In genomic region chr16:36723880-36724443, GRCm38 (mm10) we compare ENCODE assay signal across 13 mouse cellular contexts. TPM values are rescaled to one million over a fixed set of nuclear protein-coding genes. Genes with fewer than 3 reads are reported as not detected.
DNase-seq lines count a peak whose midpoint lies in the region; ATAC-seq and TF ChIP-seq lines count a peak whose summit lies in the region.
"Had no signal": no experiment of that assay in that cellular context is flagged by ENCODE, and none has a peak within 500 bp of the region (broad histone marks: within the 10 kb centered on the region; RNA-seq: fewer than 3 reads in every experiment).

No protein-coding gene starts in this region.

- TF ChIP-seq EP300 in lung, postnatal 0 days (IDR thresholded peaks at IDR 0.05) = no peak

- H3K9ac ChIP-seq in lung, postnatal 0 days (replicated peaks; ENCODE audit: low read depth) = no peak overlapping the region

- H3K4me2 ChIP-seq in lung, postnatal 0 days (replicated peaks; ENCODE audit: low read depth, low read length) = no peak overlapping the region

- no peak overlapping the region for H3K27ac ChIP-seq in lung, postnatal 0 days (ENCODE audit: low read length)
- H3K27ac ChIP-seq: forebrain, embryonic 10.5 days had no signal

- H3K4me3 ChIP-seq in lung, postnatal 0 days (ENCODE audit: low read depth, low read length) = no peak overlapping the region
- H3K4me3 ChIP-seq: forebrain, embryonic 10.5 days had no signal

- WGBS in lung, postnatal 0 days = 46% methylated on average over 3 of the region's 3 CpGs

- H3K9me3 ChIP-seq in lung, postnatal 0 days (ENCODE audit: low read length) = no peaks in the 10 kb centered on the region
- H3K9me3 ChIP-seq: forebrain, embryonic 10.5 days had no signal

- no peaks in the 10 kb centered on the region for H3K36me3 ChIP-seq in lung, postnatal 0 days (ENCODE audit: insufficient read depth, low read length)
- H3K36me3 ChIP-seq: forebrain, embryonic 10.5 days had no signal

- ATAC-seq in lung, postnatal 0 days = no peak; the same call in 1 of the 2 replicates

- peak; percentile 62 for TF ChIP-seq CTCF in lung, postnatal 0 days (IDR thresholded peaks at IDR 0.05)

- H3K4me1 ChIP-seq in lung, postnatal 0 days (ENCODE audit: insufficient read depth, low read depth, low read length) = no peaks in the 10 kb centered on the region

- intact Hi-C loops in heart, postnatal 10 days (cut with DNase I) = loop anchor here (2.0 to 10.0 kb wide), 3 partner anchors 93 to 291 kb away; partner anchors contain the start of gene Polq
- intact Hi-C loops in heart, postnatal 36 days (cut with DNase I) = loop anchor here (1.0 to 10.0 kb wide), 2 partner anchors 93 to 281 kb away; no protein-coding TSS in a partner anchor

- no peaks in the 10 kb centered on the region for H3K27me3 ChIP-seq in lung, postnatal 0 days (replicated peaks; ENCODE audit: insufficient read depth, low read length)

- peak; percentile 16 to 22 for DNase-seq in heart, postnatal 10 days
- no peak for DNase-seq in heart, postnatal 36 days
- DNase-seq in lung, postnatal 0 days (ENCODE audit: low spot score) = peak; percentile 57
- no peak for DNase-seq in lung, postnatal 14 days
- peak; percentile 4 for DNase-seq in NIH3T3 (ENCODE audit: low read depth)
- peak; percentile 9 for DNase-seq in naive thymus-derived CD4-positive, alpha-beta T cell, adult 2 months (ENCODE audit: low read depth)
- DNase-seq in adrenal gland, postnatal 36 days = no peak
- no peak for DNase-seq in adrenal gland, adult (ENCODE audit: inconsistent age in 2 of 2, low spot score in 1 of 2)
- DNase-seq: adrenal gland, postnatal 25 days; cerebellum, adult 9-11 months; heart, adult 11 months had no signal

RNA-seq across cellular contexts. Expression of gene Ildr1, which starts 30.2 kb away (rescaled TPM):
- not detected for total RNA-seq in heart, postnatal 10 days (2021)
- total RNA-seq in heart, postnatal 36 days (2021) = not detected
- polyA plus RNA-seq in lung, postnatal 0 days (2015; fragmentation: Nextera tagmentation; extraction: Ambion mirVana) = 8.8 and 10.7 TPM in 2 replicates
- total RNA-seq in adrenal gland, postnatal 36 days (2021) = not detected
- total RNA-seq: adrenal gland, postnatal 25 days had no signal

RNA-seq across cellular contexts. Expression of gene Cd86, which starts 58.1 kb away (rescaled TPM):
- total RNA-seq in heart, postnatal 10 days (2021) = 1 to 10 TPM in 1 of 2 experiments, under 1 TPM in 1; 0.77 to 1.9 TPM
- total RNA-seq in heart, postnatal 36 days (2021) = 1 to 10 TPM; 1.9 to 2.6 TPM
- 1.9 and 2.6 TPM in 2 replicates for polyA plus RNA-seq in lung, postnatal 0 days (2015; fragmentation: Nextera tagmentation; extraction: Ambion mirVana)
- total RNA-seq in adrenal gland, postnatal 36 days (2021) = 1 to 10 TPM; 1.3 to 2.2 TPM
- total RNA-seq: megakaryocyte-erythroid progenitor cell, adult 5-6 weeks had no signal

Comparison
In these comparisons a context has a peak if more than half of its experiments do, and no peak if none do; other contexts are left out.
1. DNase-seq: peak in heart, postnatal 10 days (2 of 2), lung, postnatal 0 days (single experiment), NIH3T3 (single experiment) and naive thymus-derived CD4-positive, alpha-beta T cell, adult 2 months (single experiment); none in heart, postnatal 36 days (0 of 2), lung, postnatal 14 days (single experiment), adrenal gland, postnatal 36 days (0 of 2) and adrenal gland, adult (0 of 2).